Mouse (Mus musculus) hindbrain, embryonic 16.5 days (tissue): ENCODE data around the gene Fyb. TPM values are rescaled to one million over a fixed set of nuclear protein-coding genes. Genes with fewer than 3 reads are reported as not detected.

ENCODE experiments used
- ATAC-seq: fragments of 200-750 bp; cut with Nextera tagmentation; 2 replicates; pipeline ENCODE4 v1.8.0; 2017; ENCODE audit warnings: moderate TSS enrichment, moderate library complexity
- H3K27ac ChIP-seq: fragments of 300-500 bp; sonication (generic); 2 replicates; pipeline ENCODE4 v1.5.1; 2014; ENCODE audit warnings: low read depth, mild to moderate bottlenecking, control low read depth, low read length, moderate library complexity
- H3K27me3 ChIP-seq: fragments of 300-500 bp; sonication (generic); replicated peaks from 2 replicates; pipeline ENCODE4 v1.6.1; 2014; ENCODE audit warnings: low read length; ENCODE audit not compliant: control insufficient read depth, insufficient read depth
- H3K36me3 ChIP-seq: fragments of 300-500 bp; sonication (generic); 2 replicates; pipeline ENCODE4 v1.6.1; 2014; ENCODE audit warnings: mild to moderate bottlenecking, low read length, moderate library complexity, mixed read lengths; ENCODE audit not compliant: control insufficient read depth, insufficient read depth
- H3K4me1 ChIP-seq: fragments of 300-500 bp; sonication (generic); 2 replicates; pipeline ENCODE4 v1.6.1; 2014; ENCODE audit warnings: low read depth, low read length; ENCODE audit not compliant: control insufficient read depth, insufficient read depth
- H3K4me2 ChIP-seq: fragments of 300-500 bp; sonication (generic); 2 replicates; pipeline ENCODE4 v1.6.1; 2014; ENCODE audit warnings: mild to moderate bottlenecking, low read length, control low read depth, moderate library complexity
- H3K4me3 ChIP-seq: fragments of 300-500 bp; sonication (generic); 2 replicates; pipeline ENCODE4 v1.5.1; 2014; ENCODE audit warnings: mild to moderate bottlenecking, low read length, control low read depth, moderate library complexity
- H3K9ac ChIP-seq: fragments of 300-500 bp; sonication (generic); 2 replicates; pipeline ENCODE4 v1.6.1; 2014; ENCODE audit warnings: low read depth, mild to moderate bottlenecking, control low read depth, low read length, moderate library complexity
- H3K9me3 ChIP-seq: fragments of 300-500 bp; sonication (generic); 2 replicates; pipeline ENCODE4 v1.6.1; 2014; ENCODE audit warnings: mild to moderate bottlenecking, low read length, moderate library complexity; ENCODE audit not compliant: control insufficient read depth
- WGBS: fragments of 180-500 bp; shearing (Covaris S2); extraction: QIAGEN DNeasy Blood & Tissue Kit; methylation state at CpG from one replicate; pipeline ENCODE4 v1.1.7; 2014; 5-methylcytosine and 5-hydroxymethylcytosine counted together
- polyA plus RNA-seq: library from polyadenylated mRNA; unstranded; fragments of >200 nt; fragmentation: Nextera tagmentation; extraction: Ambion mirVana; gene quantifications from 2 replicates; pipeline ENCODE4 v1.2.1, GENCODE M21; 2015

Fyb gene
- polyA plus RNA-seq, 1 experiment from 2014 or later = 3.4 TPM

DNA sequence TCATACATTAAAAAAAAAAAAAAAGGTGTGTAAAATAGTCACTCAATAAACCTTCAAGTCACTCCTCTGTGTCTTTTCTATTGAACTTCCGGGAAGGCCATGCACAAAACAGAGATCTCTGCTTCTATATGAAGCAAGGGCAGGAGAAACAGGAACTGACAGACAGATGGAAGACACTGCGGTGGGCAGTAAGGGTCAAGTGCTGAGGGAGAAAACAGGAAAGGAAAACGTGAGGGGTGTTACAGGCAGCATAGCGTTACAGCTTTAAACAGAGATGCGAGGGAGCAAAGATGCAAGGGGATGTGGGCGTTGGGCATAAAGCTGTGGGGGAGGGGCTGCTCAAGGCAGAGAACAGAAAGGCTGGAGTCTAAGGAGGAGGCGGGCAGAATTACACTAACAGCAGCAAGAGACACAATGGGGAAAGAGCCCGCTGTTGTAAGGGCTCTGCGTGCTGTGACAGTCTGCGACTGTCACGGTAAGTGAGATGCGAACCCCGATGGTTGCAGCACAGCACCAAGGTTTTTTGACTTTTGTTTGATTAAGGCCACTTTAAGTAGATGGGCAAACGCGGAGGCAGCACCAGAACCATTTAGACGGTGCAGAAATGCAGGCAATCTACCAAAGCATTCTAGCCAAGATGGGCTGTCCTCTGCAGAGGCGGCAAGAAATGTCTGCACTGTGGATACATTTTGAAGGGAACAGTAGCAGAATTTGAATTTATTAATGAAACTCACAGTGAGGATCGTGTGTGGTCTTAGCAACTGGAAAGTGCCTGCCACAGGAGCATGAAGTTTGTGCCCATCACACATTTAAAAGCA, 101.9 kb downstream of the Fyb start:
- no peaks in the 10 kb centered on the region for H3K9me3 ChIP-seq
- H3K4me1 ChIP-seq = peaks cover 11% of the 10 kb centered on the region
- ATAC-seq = peak; percentile 86
- 10% methylated on average over 18 of the region's 18 CpGs for WGBS
- H3K9ac ChIP-seq = peak overlapping the region; percentile 65
- peak overlapping the region; percentile 40 for H3K4me3 ChIP-seq
- no peaks in the 10 kb centered on the region for H3K36me3 ChIP-seq
- no peak overlapping the region for H3K27ac ChIP-seq
- H3K4me2 ChIP-seq = peak overlapping the region; percentile 69
- no peaks in the 10 kb centered on the region for H3K27me3 ChIP-seq

DNA sequence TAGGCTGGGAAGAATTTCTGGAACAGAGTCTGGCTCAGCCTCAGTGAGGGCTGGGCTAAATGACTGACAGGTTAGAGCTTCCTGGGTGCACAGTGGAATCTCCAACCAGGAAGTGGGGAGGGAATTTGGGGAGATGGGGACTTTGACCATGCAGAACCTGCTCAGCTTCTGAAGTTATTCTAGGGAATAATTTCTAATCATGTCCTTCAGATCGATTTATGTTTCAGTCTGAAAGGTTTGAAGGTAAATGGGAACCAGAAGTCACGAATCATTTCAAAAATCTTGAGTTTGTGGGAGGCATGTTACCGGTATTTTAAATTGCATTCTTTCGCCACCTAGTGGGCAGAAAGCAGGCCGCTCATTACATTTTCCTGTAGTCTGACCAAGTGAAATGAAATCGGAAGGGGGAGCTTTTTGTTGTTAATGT, 103.0 kb downstream of the Fyb start:
- ATAC-seq = peak; percentile 81
- H3K9ac ChIP-seq = no peak overlapping the region

DNA sequence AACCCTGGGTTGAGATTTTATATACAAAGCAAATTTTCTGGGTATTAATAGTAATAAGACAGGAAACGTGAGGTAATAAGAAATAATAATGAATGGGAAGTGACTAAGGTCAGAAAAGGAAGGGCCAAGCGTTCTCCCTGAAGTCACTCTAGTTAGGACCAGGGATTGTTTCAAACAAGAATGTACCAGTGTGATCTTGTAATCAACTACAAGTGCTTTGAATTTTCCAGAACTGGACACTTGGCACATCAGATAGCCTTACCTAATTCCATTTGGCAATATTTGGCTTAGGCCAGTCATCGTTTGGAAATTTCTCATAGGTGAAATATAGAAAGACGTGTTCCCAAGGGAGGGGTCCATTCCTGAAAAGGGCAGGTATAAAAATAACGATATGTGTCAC, 103.5 kb downstream of the Fyb start:
- Histone ChIP-seq H3K9me3 (no peaks in the 10 kb centered on the region), H3K4me2 (no peak overlapping the region), H3K4me1 (peaks cover 11% of the 10 kb centered on the region), H3K27ac (no peak overlapping the region), H3K27me3 (no peaks in the 10 kb centered on the region), H3K4me3 (no peak overlapping the region), H3K36me3 (no peaks in the 10 kb centered on the region), H3K9ac (no peak overlapping the region)
- 78% methylated on average over 5 of the region's 5 CpGs for WGBS
- no peak for ATAC-seq

More for the DNA sequence above, 103.0 kb downstream of the Fyb start:
- H3K9me3 ChIP-seq = no peaks in the 10 kb centered on the region
- peaks cover 11% of the 10 kb centered on the region for H3K4me1 ChIP-seq
- no peaks in the 10 kb centered on the region for H3K36me3 ChIP-seq
- no peaks in the 10 kb centered on the region for H3K27me3 ChIP-seq
- whole genome bisulfite sequencing = 3% methylated on average over 6 of the region's 6 CpGs
- H3K4me3 ChIP-seq = peak overlapping the region; percentile 5; the same call in 1 of the 2 replicates
- H3K27ac ChIP-seq = no peak overlapping the region
- H3K4me2 ChIP-seq = peak overlapping the region; percentile 69

DNA sequence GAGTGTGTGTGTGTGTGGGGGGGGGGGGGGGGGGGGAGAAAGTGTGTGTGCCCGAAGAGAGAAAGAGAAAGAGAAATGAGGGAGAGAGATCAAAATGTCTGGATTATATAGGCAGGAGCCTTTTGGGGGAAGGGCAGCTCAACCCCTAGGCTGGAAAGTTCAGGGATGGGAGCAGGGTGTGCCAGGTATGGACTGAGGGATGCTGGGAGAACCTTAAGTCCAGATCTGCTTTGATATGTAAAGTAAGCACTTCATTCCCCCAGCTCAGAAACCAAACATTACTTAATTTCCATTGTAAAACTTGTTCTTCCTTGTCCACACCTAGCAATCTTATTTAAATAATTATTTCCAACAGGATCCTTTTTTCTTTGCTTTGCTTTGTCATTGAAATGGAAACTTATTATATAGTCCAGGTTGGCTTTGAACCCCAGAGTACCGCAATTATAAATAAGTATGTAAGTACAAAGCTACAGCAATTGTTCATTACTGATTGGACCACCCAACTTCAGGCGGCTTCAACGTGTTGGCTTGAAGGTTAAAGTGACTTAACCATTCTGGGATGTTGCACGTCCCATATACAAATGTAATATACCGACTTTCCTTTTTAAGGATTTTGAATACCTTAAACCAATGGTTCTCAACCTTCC, 105.9 kb downstream of the Fyb start:
- no peaks in the 10 kb centered on the region for H3K27me3 ChIP-seq
- WGBS = 83% methylated on average over 6 of the region's 6 CpGs
- no peak overlapping the region for H3K4me3 ChIP-seq
- no peaks in the 10 kb centered on the region for H3K9me3 ChIP-seq
- H3K27ac ChIP-seq = no peak overlapping the region
- no peak overlapping the region for H3K9ac ChIP-seq
- peaks cover 11% of the 10 kb centered on the region for H3K4me1 ChIP-seq
- no peaks in the 10 kb centered on the region for H3K36me3 ChIP-seq
- no peak overlapping the region for H3K4me2 ChIP-seq
- no peak for ATAC-seq

GRCm38 (mm10) chr15:6629174-6629573, 106.5 kb downstream of the Fyb start:
- 84% methylated on average over 4 of the region's 4 CpGs for WGBS
- H3K9me3 ChIP-seq = no peaks in the 10 kb centered on the region
- H3K4me1 ChIP-seq = peaks cover 11% of the 10 kb centered on the region
- no peak overlapping the region for H3K4me2 ChIP-seq
- no peaks in the 10 kb centered on the region for H3K27me3 ChIP-seq
- ATAC-seq = no peak
- no peak overlapping the region for H3K4me3 ChIP-seq
- H3K36me3 ChIP-seq = no peaks in the 10 kb centered on the region
- no peak overlapping the region for H3K27ac ChIP-seq
- no peak overlapping the region for H3K9ac ChIP-seq

DNA sequence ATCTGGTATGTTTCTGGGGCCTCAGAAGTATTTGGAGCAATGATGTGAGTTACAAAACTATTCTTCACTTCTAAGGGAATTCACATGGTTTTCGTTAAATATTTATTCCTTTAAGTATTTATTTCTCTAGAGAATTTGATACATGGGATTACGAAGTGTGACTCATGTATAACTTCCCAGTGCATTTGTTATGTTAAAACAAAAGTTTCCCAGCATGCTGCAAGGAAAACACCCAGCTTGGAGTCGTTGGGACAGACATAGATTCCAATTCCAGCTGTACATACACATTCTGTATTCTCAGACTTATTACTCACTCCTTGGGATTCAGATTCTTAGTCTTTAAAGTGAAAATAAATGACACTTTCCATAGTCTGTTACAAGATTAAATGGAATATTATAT, 112.8 kb downstream of the Fyb start:
- H3K27me3 ChIP-seq = no peaks in the 10 kb centered on the region
- WGBS = 83% methylated on average over 3 of the region's 3 CpGs
- ATAC-seq = no peak

GRCm38 (mm10) chr15:6642223-6642622, 119.6 kb downstream of the Fyb start:
- H3K9me3 ChIP-seq = no peaks in the 10 kb centered on the region
- WGBS = 84% methylated on average over 5 of the region's 5 CpGs
- ATAC-seq = no peak
- H3K27ac ChIP-seq = no peak overlapping the region
- H3K9ac ChIP-seq = no peak overlapping the region
- no peaks in the 10 kb centered on the region for H3K4me1 ChIP-seq
- no peaks in the 10 kb centered on the region for H3K36me3 ChIP-seq
- no peaks in the 10 kb centered on the region for H3K27me3 ChIP-seq
- no peak overlapping the region for H3K4me2 ChIP-seq
- no peak overlapping the region for H3K4me3 ChIP-seq

More for the DNA sequence above, 112.8 kb downstream of the Fyb start:
- H3K4me1 ChIP-seq = no peaks in the 10 kb centered on the region
- no peaks in the 10 kb centered on the region for H3K9me3 ChIP-seq
- H3K4me2 ChIP-seq = no peak overlapping the region
- no peak overlapping the region for H3K4me3 ChIP-seq
- no peaks in the 10 kb centered on the region for H3K36me3 ChIP-seq
- no peak overlapping the region for H3K27ac ChIP-seq
- no peak overlapping the region for H3K9ac ChIP-seq

- H3K4me3 ChIP-seq = no peak overlapping the region
- H3K27ac ChIP-seq = no peak overlapping the region
- no peaks in the 10 kb centered on the region for H3K36me3 ChIP-seq
- no peak overlapping the region for H3K4me2 ChIP-seq
- H3K4me1 ChIP-seq = no peaks in the 10 kb centered on the region
- H3K9ac ChIP-seq = no peak overlapping the region
- H3K9me3 ChIP-seq = no peaks in the 10 kb centered on the region
- WGBS = 91% methylated on average over 3 of the region's 3 CpGs
- no peak for ATAC-seq
- H3K27me3 ChIP-seq = no peaks in the 10 kb centered on the region
Measured at GRCm38 (mm10) chr15:6645498-6645897, 122.8 kb downstream of the Fyb start.

- Histone ChIP-seq H3K4me1 (no peaks in the 10 kb centered on the region), H3K4me2 (no peak overlapping the region), H3K36me3 (no peaks in the 10 kb centered on the region), H3K9me3 (no peaks in the 10 kb centered on the region), H3K27ac (no peak overlapping the region), H3K4me3 (no peak overlapping the region), H3K27me3 (no peaks in the 10 kb centered on the region), H3K9ac (no peak overlapping the region)
- 97% methylated on average over 1 of the region's 1 CpGs for WGBS
- ATAC-seq = no peak
Measured at GRCm38 (mm10) chr15:6647066-6647465, 124.4 kb downstream of the Fyb start.
